Mouse (Mus musculus): ENCODE measurements at regions not wholly inside any gene's neighbourhood (a gene's known extent, or its start where the extent isn't known, plus 50 kb on each side); places are given as distances from the start of the nearest gene placed in this dataset.

DNA sequence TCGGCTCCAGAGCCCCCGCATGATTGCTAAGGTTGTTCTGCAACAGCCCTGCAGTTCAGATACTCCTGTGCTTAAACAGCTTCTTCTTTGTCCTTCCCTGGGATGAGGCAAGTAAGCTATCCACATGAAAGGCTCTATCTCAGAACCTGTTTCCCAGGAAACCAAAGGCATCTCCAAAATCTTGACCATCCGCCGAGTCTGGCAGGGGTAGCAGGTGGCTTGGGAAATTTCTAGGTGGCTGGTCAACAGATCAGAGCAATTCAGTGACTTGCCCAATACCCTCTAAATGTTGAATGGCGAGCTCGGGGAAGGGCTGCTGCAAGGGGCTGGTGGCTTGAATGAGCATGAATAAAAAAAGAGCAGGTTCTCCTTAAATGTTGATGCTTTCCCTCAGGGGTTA, 229.7 kb upstream of the Mphosph6 start:
- TF ChIP-seq CTCF (IDR thresholded peaks at IDR 0.05; ENCODE audit: extremely low read depth, insufficient read depth, insufficient read length, insufficient replicate concordance) (no peak), POLR2A (IDR thresholded peaks at IDR 0.05; ENCODE audit: low read depth, low read length) (no peak)

All from spleen, adult 2 months (tissue).